Comparison of ENCODE assay signal across 7 mouse cellular contexts in the genomic region with DNA sequence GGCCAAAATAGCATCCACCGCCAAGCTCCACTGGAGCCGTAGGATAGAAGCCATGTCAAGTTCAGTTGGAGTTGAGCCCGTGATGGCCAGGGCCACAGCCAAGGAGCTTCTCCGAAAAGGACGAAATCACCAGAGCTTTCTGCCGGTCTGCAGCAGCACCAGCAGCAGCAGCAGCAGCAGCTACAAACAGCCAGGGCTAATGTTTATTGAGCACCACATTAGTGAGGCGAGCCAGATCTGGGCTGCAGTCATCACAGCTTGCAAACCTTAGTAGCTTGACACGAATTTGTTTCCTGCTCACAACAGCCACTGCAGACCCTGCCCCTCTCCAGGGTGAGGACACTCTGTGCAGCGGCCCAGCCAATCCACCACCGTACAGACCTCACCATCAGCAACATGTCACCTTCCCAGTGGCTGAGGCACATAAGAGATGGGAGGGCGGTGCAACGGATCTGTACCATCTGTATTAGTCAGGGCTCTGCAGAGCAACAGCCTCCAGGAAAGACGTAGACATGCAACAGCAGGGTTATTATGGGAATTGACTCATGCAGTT.
DNase-seq lines count a peak whose midpoint lies in the region.

No protein-coding gene starts in this region.

- intact Hi-C loops in left cerebral cortex, postnatal 10 days (cut with DNase I): no loop called here
- intact Hi-C loops in heart, postnatal 14 days (cut with DNase I): loop anchor here (5.0 kb wide), 1 partner anchor 116 kb away; no protein-coding TSS in a partner anchor

- DNase-seq in left cerebral cortex, adult 11 months (ENCODE audit: low spot score): peak; percentile 32
- no peak for DNase-seq in left cerebral cortex, postnatal 10 days (ENCODE audit: extremely low spot score in 1 of 2, low spot score in 2 of 2)
- peak; percentile 43 to 59 for DNase-seq in heart, postnatal 14 days
- DNase-seq in layer of hippocampus, postnatal 36 days: peak; percentile 37 to 53
- peak; percentile 54 for DNase-seq in right cerebral cortex, postnatal 25 days
- no peak for DNase-seq in thymus, postnatal 10 days (ENCODE audit: low spot score in 2 of 2)
- no peak for DNase-seq in testis, postnatal 14 days (ENCODE audit: low spot score)

Comparison
In these comparisons a context has a peak if more than half of its experiments do, and no peak if none do; other contexts are left out.
1. DNase-seq: peak in left cerebral cortex, adult 11 months (single experiment), heart, postnatal 14 days (2 of 2), layer of hippocampus, postnatal 36 days (2 of 2) and right cerebral cortex, postnatal 25 days (single experiment); none in left cerebral cortex, postnatal 10 days (0 of 2), thymus, postnatal 10 days (0 of 2) and testis, postnatal 14 days (single experiment).